Mouse (Mus musculus) megakaryocyte-erythroid progenitor cell, adult 5 weeks (primary cell): Measurements from ENCODE around the gene Ccdc85a. TPM values are rescaled to one million over a fixed set of nuclear protein-coding genes. Genes with fewer than 3 reads are reported as not detected.

Experiments
- polyA plus RNA-seq: library from polyadenylated mRNA; stranded (reverse); fragments of >175 nt; gene quantifications from 2 replicates; pipeline ENCODE4 v1.2.3, GENCODE M21; 2012

The Ccdc85a gene
- 0.03 TPM in 1 of 2 replicates, not detected in the other for polyA plus RNA-seq

GRCm38 (mm10) chr11:28583911-28584434 lies at the start of gene Ccdc85a:
Gene Ccdc85a (minus strand): TSS chr11:28584324.

GRCm38 (mm10) chr11:28339224-28340150 lies 244.6 kb downstream of the Ccdc85a start, which contains the start of gene Gm6685:
Gene Gm6685 (minus strand): TSS chr11:28339867.

Other genes with a start within 250 kb of the Ccdc85a start
- 2.0 TPM in 1 of 2 replicates, not detected in the other for gene Gm6685, start 244.5 kb downstream of the Ccdc85a start, polyA plus RNA-seq